Mouse (Mus musculus): ENCODE data around the gene Dis3l2.

GRCm38 (mm10) chr1:86834988-86835387 lies 131.4 kb downstream of the Dis3l2 start:
- TF ChIP-seq CTCF (IDR thresholded peaks at IDR 0.05; ENCODE audit: low read depth, low read length) (no peak), POLR2AphosphoS5 (IDR thresholded peaks at IDR 0.05; ENCODE audit: insufficient replicate concordance, low read depth, low read length) (no peak), GATA1 (IDR thresholded peaks at IDR 0.05; ENCODE audit: borderline replicate concordance, low read length) (no peak)

All from G1E (cell line).